Mouse (Mus musculus) cerebellum, adult 2 months (tissue): ENCODE results near the gene Adcyap1r1. TPM values are rescaled to one million over a fixed set of nuclear protein-coding genes. Genes with fewer than 3 reads are reported as not detected.

Source experiments
- DNase-seq, 2 experiments: peaks; one replicate each; pipeline ENCODE4 v3.0.0; 2021
- H3K27ac ChIP-seq: fragments of 200-500 bp; 2 replicates; pipeline ENCODE4 v1.5.1; 2012; ENCODE audit warnings: low read length, control low read depth, inconsistent platforms; ENCODE audit not compliant: insufficient read depth
- H3K27me3 ChIP-seq: fragments of 200-500 bp; 2 replicates; pipeline ENCODE4 v1.6.1; 2012; ENCODE audit warnings: inconsistent platforms, mild to moderate bottlenecking, low read length, moderate library complexity; ENCODE audit not compliant: control insufficient read depth, insufficient read depth
- H3K4me1 ChIP-seq: fragments of 200-500 bp; 2 replicates; pipeline ENCODE4 v1.6.1; 2011; ENCODE audit warnings: low read length; ENCODE audit not compliant: control insufficient read depth, insufficient read depth
- H3K4me3 ChIP-seq: fragments of 200-500 bp; replicated peaks from 2 replicates; pipeline ENCODE3; 2011; ENCODE audit warnings: mild to moderate bottlenecking, low read depth, low read length, control low read depth; ENCODE audit not compliant: insufficient read depth
- CTCF ChIP-seq: fragments of 200-500 bp; IDR thresholded peaks from 2 replicates; pipeline ENCODE4 v1.5.1; 2011; ENCODE audit warnings: low read depth, mild to moderate bottlenecking, control low read depth, low read length, moderate library complexity, borderline replicate concordance; ENCODE audit not compliant: insufficient read depth
- POLR2A ChIP-seq: fragments of 200-500 bp; IDR thresholded peaks from 2 replicates; pipeline ENCODE4 v1.6.1; 2011; ENCODE audit warnings: low read length, control low read depth, borderline replicate concordance; ENCODE audit not compliant: insufficient read depth
- WGBS: fragments of 180-500 bp; shearing (Covaris S2); methylation state at CpG from one replicate; pipeline ENCODE4 v1.1.7; 2018; 5-methylcytosine and 5-hydroxymethylcytosine counted together
- polyA plus RNA-seq: library from polyadenylated mRNA; depleted of rRNA; stranded (reverse); fragments of >200 nt; gene quantifications from 2 replicates; pipeline ENCODE4 v1.2.3, GENCODE M21; 2012

Gene Adcyap1r1
- polyA plus RNA-seq, 1 experiment: 77.6 TPM

- WGBS: 91% methylated on average over 6 of the region's 6 CpGs
- no peak overlapping the region for H3K4me3 ChIP-seq
- TF ChIP-seq POLR2A: no peak
- no peak for TF ChIP-seq CTCF
- no peaks in the 10 kb centered on the region for H3K4me1 ChIP-seq
- no peaks in the 10 kb centered on the region for H3K27me3 ChIP-seq
- DNase-seq: no peak
- no peak overlapping the region for H3K27ac ChIP-seq
Measured at GRCm38 (mm10) chr6:55509130-55509870, 57.5 kb downstream of the Adcyap1r1 start.

GRCm38 (mm10) chr6:55511212-55512065 is 59.7 kb downstream of the Adcyap1r1 start:
- no peaks in the 10 kb centered on the region for H3K27me3 ChIP-seq
- peak; percentile 59 to 73 for DNase-seq
- no peak overlapping the region for H3K27ac ChIP-seq
- no peaks in the 10 kb centered on the region for H3K4me1 ChIP-seq
- WGBS: 37% methylated on average over 12 of the region's 12 CpGs
- H3K4me3 ChIP-seq: no peak overlapping the region
- peak; percentile 86 for TF ChIP-seq CTCF
- TF ChIP-seq POLR2A: no peak

GRCm38 (mm10) chr6:55512066-55512703 is 60.4 kb downstream of the Adcyap1r1 start:
- no peak overlapping the region for H3K4me3 ChIP-seq
- no peak for TF ChIP-seq POLR2A
- no peak for TF ChIP-seq CTCF
- no peak for DNase-seq
- H3K27ac ChIP-seq: no peak overlapping the region
- no peaks in the 10 kb centered on the region for H3K27me3 ChIP-seq
- WGBS: 40% methylated on average over 19 of the region's 19 CpGs
- H3K4me1 ChIP-seq: no peaks in the 10 kb centered on the region

DNA sequence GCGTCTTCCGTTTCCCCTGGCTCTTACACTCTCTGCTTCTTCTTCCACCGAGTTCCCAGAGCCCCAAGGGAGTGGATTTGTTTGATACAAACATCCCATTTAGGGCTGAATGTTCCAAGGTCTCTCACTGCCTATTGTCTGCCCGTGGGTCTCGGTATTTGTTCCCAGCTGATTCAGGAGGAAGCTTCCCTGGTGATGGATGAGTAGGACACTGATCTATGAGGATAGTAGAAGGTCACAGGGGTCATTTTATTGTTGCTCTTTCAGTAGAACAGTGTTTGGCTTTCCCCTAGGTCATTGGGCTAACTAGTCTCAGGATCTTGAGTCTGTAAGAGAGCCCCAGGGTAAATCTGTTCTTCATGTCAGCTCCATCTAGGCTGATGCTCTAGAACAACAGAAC is 61.7 kb downstream of the Adcyap1r1 start:
- no peak for DNase-seq
- no peak for TF ChIP-seq POLR2A
- TF ChIP-seq CTCF: no peak
- 55% methylated on average over 5 of the region's 5 CpGs for WGBS
- H3K4me3 ChIP-seq: no peak overlapping the region
- no peaks in the 10 kb centered on the region for H3K27me3 ChIP-seq
- H3K4me1 ChIP-seq: no peaks in the 10 kb centered on the region
- no peak overlapping the region for H3K27ac ChIP-seq

DNA sequence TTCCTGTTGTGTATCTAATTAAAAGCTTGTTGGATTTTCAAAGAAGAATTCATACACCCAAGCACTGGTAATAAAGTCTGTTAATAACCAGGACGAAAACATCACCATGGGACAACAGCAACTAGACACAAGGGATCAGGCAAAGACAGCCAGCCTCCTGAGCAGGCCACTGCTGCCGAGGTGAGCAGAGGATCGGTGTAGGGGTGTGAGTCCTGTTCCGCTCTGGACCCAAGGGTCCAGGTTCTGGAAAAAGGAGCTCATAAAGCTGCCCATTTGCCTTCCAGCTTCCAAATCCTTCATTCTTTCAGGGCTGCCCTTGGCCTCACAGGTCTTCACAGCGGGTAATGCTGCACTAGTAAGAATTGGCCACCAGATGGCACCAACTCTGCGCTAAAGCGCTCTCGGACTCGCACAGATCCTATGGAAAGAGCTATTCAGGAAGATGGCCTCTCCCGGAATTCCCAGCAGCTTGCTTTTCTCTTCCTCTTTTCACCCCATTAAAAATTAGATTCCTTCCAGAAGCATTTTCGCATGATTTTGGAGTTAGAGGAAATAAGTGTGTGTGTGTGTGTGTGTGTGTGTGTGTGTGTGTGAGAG is 67.9 kb downstream of the Adcyap1r1 start:
- no peaks in the 10 kb centered on the region for H3K27me3 ChIP-seq
- H3K4me1 ChIP-seq: no peaks in the 10 kb centered on the region
- H3K27ac ChIP-seq: no peak overlapping the region
- TF ChIP-seq CTCF: peak; percentile 92
- TF ChIP-seq POLR2A: no peak
- H3K4me3 ChIP-seq: no peak overlapping the region
- WGBS: 17% methylated on average over 11 of the region's 11 CpGs
- peak; percentile 82 to 87 for DNase-seq

DNA sequence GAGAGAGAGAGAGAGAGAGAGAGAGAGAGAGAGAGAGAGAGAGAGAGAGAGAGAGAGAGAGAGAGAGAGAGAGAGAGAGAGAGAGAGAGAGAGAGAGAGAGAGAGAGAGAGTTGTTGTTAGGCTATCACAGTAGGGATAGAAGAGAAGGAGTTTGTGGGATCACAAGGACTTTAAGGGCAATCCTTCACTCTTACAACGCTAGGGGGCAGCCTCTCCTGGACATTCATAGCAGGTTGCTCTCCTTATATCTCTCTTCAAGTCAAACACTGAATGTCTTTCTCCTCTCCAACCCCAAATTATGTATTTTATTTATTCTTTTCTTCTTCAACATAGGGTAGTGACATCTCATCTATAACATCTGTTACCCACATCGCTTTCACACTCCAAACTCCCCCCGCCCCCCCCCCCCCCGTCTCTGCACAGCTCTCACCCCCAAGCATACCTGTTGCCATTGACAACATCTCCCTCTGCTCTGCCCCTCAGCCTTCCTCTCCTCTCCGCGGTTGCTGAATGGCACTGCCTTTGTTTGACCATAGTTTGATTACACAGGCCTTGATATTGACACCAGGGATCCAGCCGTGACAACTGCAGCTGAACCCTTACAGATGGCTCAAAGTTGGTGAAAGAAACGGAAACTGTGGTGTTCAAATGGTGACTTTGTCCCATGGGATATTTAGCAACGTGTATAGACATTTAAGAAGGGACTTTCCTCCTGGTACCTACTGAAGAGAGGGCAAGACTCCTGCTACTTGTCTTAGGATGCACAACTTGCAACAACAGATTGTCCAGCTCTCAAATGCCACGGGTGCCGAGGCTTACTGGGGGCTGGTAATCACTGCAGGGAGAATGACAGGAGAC is 68.7 kb downstream of the Adcyap1r1 start:
- Histone ChIP-seq H3K27ac (no peak overlapping the region), H3K4me1 (no peaks in the 10 kb centered on the region), H3K4me3 (no peak overlapping the region), H3K27me3 (no peaks in the 10 kb centered on the region)
- TF ChIP-seq POLR2A: no peak
- peak; percentile 49; the same call in 1 of the 2 replicates for TF ChIP-seq CTCF
- peak; percentile 49 to 53 for DNase-seq
- WGBS: 10% methylated on average over 11 of the region's 11 CpGs
